ENCODE assay signal across 9 mouse cellular contexts in genomic region chr5:147400505-147400979, GRCm38 (mm10). TPM values are rescaled to one million over a fixed set of nuclear protein-coding genes. Genes with fewer than 3 reads are reported as not detected.
DNase-seq lines count a peak whose midpoint lies in the region; ATAC-seq lines count a peak whose summit lies in the region.
"Had no signal": no experiment of that assay in that cellular context is flagged by ENCODE, and none has a peak within 500 bp of the region (broad histone marks: within the 10 kb centered on the region; RNA-seq: fewer than 3 reads in every experiment).

No protein-coding gene starts in this region.

- peaks cover 56% of the 10 kb centered on the region for H3K27me3 ChIP-seq in kidney, embryonic 15.5 days
- peaks cover 61% of the 10 kb centered on the region for H3K27me3 ChIP-seq in embryonic facial prominence, embryonic 10.5 days (replicated peaks; ENCODE audit: low read depth, poor library complexity, severe bottlenecking)
- H3K27me3 ChIP-seq in hindbrain, embryonic 15.5 days, result peaks cover 42% of the 10 kb centered on the region
- H3K27me3 ChIP-seq in midbrain, embryonic 15.5 days (replicated peaks), result peaks cover 31% of the 10 kb centered on the region

- ATAC-seq in kidney, embryonic 15.5 days (replicated peaks; ENCODE audit: low FRiP score), result peak; percentile 41; the same call in 1 of the 2 replicates
- ATAC-seq in hindbrain, embryonic 15.5 days (ENCODE audit: low FRiP score, low read depth), result peak; percentile 45; the same call in 1 of the 2 replicates
- peak; percentile 66; the same call in 1 of the 2 replicates for ATAC-seq in midbrain, embryonic 15.5 days (replicated peaks)
- ATAC-seq in CD4-positive, CD25-positive, alpha-beta regulatory T cell, adult 4 months, result no peak

- H3K9me3 ChIP-seq in kidney, embryonic 15.5 days (replicated peaks), result no peaks in the 10 kb centered on the region
- no peaks in the 10 kb centered on the region for H3K9me3 ChIP-seq in embryonic facial prominence, embryonic 10.5 days
- H3K9me3 ChIP-seq in hindbrain, embryonic 15.5 days, result no peaks in the 10 kb centered on the region
- no peaks in the 10 kb centered on the region for H3K9me3 ChIP-seq in midbrain, embryonic 15.5 days

- H3K4me1 ChIP-seq in kidney, embryonic 15.5 days, result peaks cover 16% of the 10 kb centered on the region
- H3K4me1 ChIP-seq in embryonic facial prominence, embryonic 10.5 days, result peaks cover 14% of the 10 kb centered on the region
- H3K4me1 ChIP-seq in hindbrain, embryonic 15.5 days (replicated peaks), result peaks cover 17% of the 10 kb centered on the region
- peaks cover 17% of the 10 kb centered on the region for H3K4me1 ChIP-seq in midbrain, embryonic 15.5 days

- peak overlapping the region; percentile 80 for H3K4me2 ChIP-seq in kidney, embryonic 15.5 days
- H3K4me2 ChIP-seq in hindbrain, embryonic 15.5 days, result peak overlapping the region; percentile 97
- H3K4me2 ChIP-seq in midbrain, embryonic 15.5 days, result peak overlapping the region; percentile 79

- no peak overlapping the region for H3K27ac ChIP-seq in kidney, embryonic 15.5 days
- H3K27ac ChIP-seq in embryonic facial prominence, embryonic 10.5 days (replicated peaks), result no peak overlapping the region
- H3K27ac ChIP-seq in hindbrain, embryonic 15.5 days (replicated peaks), result no peak overlapping the region
- H3K27ac ChIP-seq in midbrain, embryonic 15.5 days, result no peak overlapping the region

- no peaks in the 10 kb centered on the region for H3K36me3 ChIP-seq in kidney, embryonic 15.5 days
- no peaks in the 10 kb centered on the region for H3K36me3 ChIP-seq in embryonic facial prominence, embryonic 10.5 days (replicated peaks)
- H3K36me3 ChIP-seq in hindbrain, embryonic 15.5 days, result no peaks in the 10 kb centered on the region
- H3K36me3 ChIP-seq in midbrain, embryonic 15.5 days (replicated peaks), result no peaks in the 10 kb centered on the region
- H3K36me3 ChIP-seq: G1E had no signal

- no peak for DNase-seq in kidney, postnatal 4 days
- no peak for DNase-seq in embryonic facial prominence, embryonic 10.5 days (ENCODE audit: low spot score)
- no peak for DNase-seq in spleen, postnatal 10 days (ENCODE audit: low spot score in 2 of 2)
- DNase-seq in layer of hippocampus, adult 9-10 months (ENCODE audit: low spot score), result no peak

- WGBS in kidney, embryonic 15.5 days, result 1% methylated on average over 17 of the region's 17 CpGs
- 3% methylated on average over 17 of the region's 17 CpGs for WGBS in embryonic facial prominence, embryonic 10.5 days
- WGBS in hindbrain, embryonic 15.5 days, result 2% methylated on average over 17 of the region's 17 CpGs
- 1% methylated on average over 17 of the region's 17 CpGs for WGBS in midbrain, embryonic 15.5 days

- H3K9ac ChIP-seq in kidney, embryonic 15.5 days, result peak overlapping the region; percentile 22; the same call in 1 of the 2 replicates
- H3K9ac ChIP-seq in hindbrain, embryonic 15.5 days, result peak overlapping the region; percentile 52
- H3K9ac ChIP-seq in midbrain, embryonic 15.5 days, result peak overlapping the region; percentile 52

- peak overlapping the region; percentile 46 for H3K4me3 ChIP-seq in kidney, embryonic 15.5 days (replicated peaks)
- peak overlapping the region; percentile 57 for H3K4me3 ChIP-seq in embryonic facial prominence, embryonic 10.5 days
- peak overlapping the region; percentile 56 for H3K4me3 ChIP-seq in hindbrain, embryonic 15.5 days
- peak overlapping the region; percentile 46 for H3K4me3 ChIP-seq in midbrain, embryonic 15.5 days

RNA-seq across cellular contexts. Expression of gene Flt3, which starts 0.3 kb away (rescaled TPM):
- 0.05 and 0.18 TPM in 2 replicates for polyA plus RNA-seq in kidney, embryonic 15.5 days (2015; fragmentation: Nextera tagmentation; extraction: Ambion mirVana)
- polyA plus RNA-seq in embryonic facial prominence, embryonic 10.5 days (2016; fragmentation: Nextera tagmentation; extraction: Ambion mirVana), result 0.06 and 0.09 TPM in 2 replicates
- polyA plus RNA-seq in hindbrain, embryonic 15.5 days (2015; fragmentation: Nextera tagmentation; extraction: Ambion mirVana), result 1.3 and 1.7 TPM in 2 replicates
- polyA plus RNA-seq in midbrain, embryonic 15.5 days (2015; fragmentation: Nextera tagmentation; extraction: Ambion mirVana), result 0.54 and 0.77 TPM in 2 replicates
- polyA plus RNA-seq in CD4-positive, CD25-positive, alpha-beta regulatory T cell, adult 4 months (2017; shearing (Covaris generic)), result under 1 TPM in 1 of 2 experiments, not detected in 1; 0.37 TPM
- polyA plus RNA-seq: G1E had no signal

RNA-seq across cellular contexts. Expression of gene Pan3, which starts 29.4 kb away (rescaled TPM):
- polyA plus RNA-seq in kidney, embryonic 15.5 days (2015; fragmentation: Nextera tagmentation; extraction: Ambion mirVana), result 73.7 and 77.6 TPM in 2 replicates
- 59.7 and 60.9 TPM in 2 replicates for polyA plus RNA-seq in embryonic facial prominence, embryonic 10.5 days (2016; fragmentation: Nextera tagmentation; extraction: Ambion mirVana)
- 58.5 and 64.1 TPM in 2 replicates for polyA plus RNA-seq in hindbrain, embryonic 15.5 days (2015; fragmentation: Nextera tagmentation; extraction: Ambion mirVana)
- 59.6 and 66.0 TPM in 2 replicates for polyA plus RNA-seq in midbrain, embryonic 15.5 days (2015; fragmentation: Nextera tagmentation; extraction: Ambion mirVana)
- polyA plus RNA-seq in CD4-positive, CD25-positive, alpha-beta regulatory T cell, adult 4 months (2017; shearing (Covaris generic)), result 100 to 1,000 TPM; 180 to 227 TPM
